Mouse (Mus musculus) brain, embryonic 14.5 days (tissue): ENCODE results near the gene Ermard.

Source experiments
- CTCF ChIP-seq: fragments of 200-500 bp; IDR thresholded peaks from 2 replicates; pipeline ENCODE4 v1.5.1; 2012; ENCODE audit warnings: inconsistent platforms, mild to moderate bottlenecking, moderate library complexity, borderline replicate concordance; ENCODE audit not compliant: insufficient read depth, insufficient read length; ENCODE audit errors: extremely low read depth
- POLR2A ChIP-seq: fragments of 200-500 bp; IDR thresholded peaks from 2 replicates; pipeline ENCODE4 v1.6.1; 2012; ENCODE audit warnings: mild to moderate bottlenecking, inconsistent platforms, borderline replicate concordance; ENCODE audit not compliant: poor library complexity, insufficient read depth, insufficient read length, severe bottlenecking; ENCODE audit errors: extremely low read depth

DNA sequence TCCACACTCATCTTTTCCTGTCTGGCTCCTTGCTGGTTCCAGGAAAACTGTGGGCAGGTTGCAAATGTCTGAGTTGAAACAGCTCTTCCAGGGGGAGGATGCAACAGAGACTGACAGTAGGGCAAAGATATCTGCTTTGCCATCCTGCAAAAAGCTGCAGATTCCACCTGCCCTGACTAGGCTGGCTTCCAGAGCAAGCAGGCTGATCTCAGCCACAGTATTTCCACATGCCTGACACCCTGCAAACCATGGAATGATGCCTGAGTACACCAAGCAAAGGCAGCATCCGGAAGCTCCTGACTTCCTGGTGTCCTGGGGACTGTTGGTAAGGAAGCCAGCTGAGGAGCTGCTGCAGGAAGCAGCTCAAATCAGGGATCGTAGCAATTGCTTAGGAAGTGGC, 28.1 kb downstream of the Ermard start:
- TF ChIP-seq CTCF: no peak
- no peak for TF ChIP-seq POLR2A
